Mouse (Mus musculus): ENCODE measurements around the gene Itga4.

GRCm38 (mm10) chr2:79369905-79370304, 114.7 kb downstream of the Itga4 start:
- TF ChIP-seq GATA1 (IDR thresholded peaks at IDR 0.05; ENCODE audit: low read length) (no peak), TAL1 (IDR thresholded peaks at IDR 0.05; ENCODE audit: low read length) (no peak)
